Mouse (Mus musculus) embryonic facial prominence, embryonic 13.5 days (tissue): ENCODE results near the gene Cep95. TPM values are rescaled to one million over a fixed set of nuclear protein-coding genes. Genes with fewer than 3 reads are reported as not detected.
"Not testable (repeated sequence)": the region's sequence is repeated elsewhere in the genome, so short reads cannot be mapped to it uniquely, and the experiment has no call there.

Source experiments
- ATAC-seq: fragments of 200-750 bp; cut with Nextera tagmentation; 2 replicates; pipeline ENCODE4 v1.8.0; 2017; ENCODE audit warnings: low read depth; ENCODE audit not compliant: insufficient number of reproducible peaks, insufficient read depth, low FRiP score, low TSS enrichment
- H3K27ac ChIP-seq: fragments of 300-500 bp; sonication (generic); 2 replicates; pipeline ENCODE4 v1.5.1; 2015; ENCODE audit warnings: moderate library complexity, mild to moderate bottlenecking, inconsistent platforms
- H3K27me3 ChIP-seq: fragments of 300-500 bp; sonication (generic); 2 replicates; pipeline ENCODE4 v1.6.1; 2015; ENCODE audit warnings: mild to moderate bottlenecking, inconsistent platforms
- H3K36me3 ChIP-seq: fragments of 300-500 bp; sonication (generic); 2 replicates; pipeline ENCODE4 v1.6.1; 2015; ENCODE audit warnings: mild to moderate bottlenecking, inconsistent platforms
- H3K4me1 ChIP-seq: fragments of 300-500 bp; sonication (generic); 2 replicates; pipeline ENCODE4 v1.6.1; 2015; ENCODE audit warnings: inconsistent platforms
- H3K4me2 ChIP-seq: fragments of 300-500 bp; sonication (generic); 2 replicates; pipeline ENCODE4 v1.6.1; 2015; ENCODE audit warnings: moderate library complexity, mild to moderate bottlenecking, inconsistent platforms
- H3K4me3 ChIP-seq: fragments of 300-500 bp; sonication (generic); 2 replicates; pipeline ENCODE4 v1.5.1; 2015; ENCODE audit warnings: mild to moderate bottlenecking, inconsistent platforms
- H3K9ac ChIP-seq: fragments of 300-500 bp; sonication (generic); 2 replicates; pipeline ENCODE4 v1.6.1; 2015; ENCODE audit warnings: mild to moderate bottlenecking, inconsistent platforms
- H3K9me3 ChIP-seq: fragments of 300-500 bp; sonication (generic); 2 replicates; pipeline ENCODE4 v1.6.1; 2016; ENCODE audit warnings: inconsistent platforms
- WGBS: fragments of 180-500 bp; shearing (Covaris S2); methylation state at CpG from one replicate; pipeline ENCODE4 v1.1.7; 2015; ENCODE audit warnings: mixed read lengths; 5-methylcytosine and 5-hydroxymethylcytosine counted together
- polyA plus RNA-seq: library from polyadenylated mRNA; unstranded; fragments of >200 nt; fragmentation: Nextera tagmentation; extraction: Ambion mirVana; gene quantifications from 2 replicates; pipeline ENCODE4 v1.2.1, GENCODE M21; 2015

The Cep95 gene
- polyA plus RNA-seq, 1 experiment from 2014 or later: 28.2 TPM

DNA sequence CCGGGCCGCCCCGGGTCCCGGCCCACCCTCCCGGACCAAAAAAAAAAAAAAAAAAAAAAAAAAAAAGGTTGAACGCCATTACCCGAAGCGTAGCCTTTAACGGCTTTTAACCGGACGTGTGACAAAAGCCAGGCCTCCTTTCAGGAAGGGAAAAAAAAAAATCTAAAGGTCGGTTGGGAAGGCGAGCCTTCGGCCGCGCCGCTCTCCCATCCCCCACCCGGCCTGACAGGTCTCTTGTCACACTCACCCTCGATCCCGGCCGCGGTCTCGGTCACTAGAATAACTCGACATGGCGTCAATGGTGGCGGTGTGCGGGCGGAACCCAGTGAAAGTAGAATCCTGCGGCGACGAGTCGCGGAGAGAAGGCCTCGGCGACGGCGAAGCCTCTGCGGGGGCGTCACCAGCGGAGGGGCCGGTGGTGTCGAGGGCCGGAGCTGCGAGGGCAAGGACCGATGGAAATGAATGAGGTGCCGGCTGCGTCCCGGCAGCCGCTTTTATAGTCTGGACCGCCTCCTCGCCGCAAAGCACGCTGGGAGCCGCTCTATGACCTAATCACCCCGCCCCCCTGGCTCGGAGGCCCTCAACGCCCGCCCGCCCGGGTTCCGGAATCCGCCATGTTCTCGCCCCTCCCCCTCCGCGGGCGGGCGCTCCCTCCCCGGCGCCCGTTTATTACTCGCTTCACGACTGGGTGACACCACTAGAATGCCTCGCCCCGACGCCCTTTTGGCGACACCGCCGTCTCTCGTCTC, 852 bp upstream of the Cep95 start:
- Histone ChIP-seq H3K4me3 (peak overlapping the region; percentile 87), H3K9ac (peak overlapping the region; percentile 99), H3K9me3 (no peaks in the 10 kb centered on the region), H3K27ac (peak overlapping the region; percentile 99), H3K4me1 (peaks cover 18% of the 10 kb centered on the region), H3K4me2 (peak overlapping the region; percentile 79), H3K27me3 (no peaks in the 10 kb centered on the region), H3K36me3 (peaks cover 47% of the 10 kb centered on the region)
- under 1% methylated on average over 71 of the region's 79 CpGs for WGBS
- ATAC-seq: peak; percentile 76

GRCm38 (mm10) chr11:106789649-106790048, 597 bp downstream of the Cep95 start:
- peak overlapping the region; percentile 99 for H3K27ac ChIP-seq
- WGBS: under 1% methylated on average over 6 of the region's 6 CpGs
- H3K4me1 ChIP-seq: peaks cover 23% of the 10 kb centered on the region
- H3K9ac ChIP-seq: peak overlapping the region; percentile 99
- H3K4me3 ChIP-seq: peak overlapping the region; percentile 87
- no peaks in the 10 kb centered on the region for H3K27me3 ChIP-seq
- peak overlapping the region; percentile 79 for H3K4me2 ChIP-seq
- ATAC-seq: no peak; the same call in 1 of the 2 replicates
- no peaks in the 10 kb centered on the region for H3K9me3 ChIP-seq
- peaks cover 42% of the 10 kb centered on the region for H3K36me3 ChIP-seq

DNA sequence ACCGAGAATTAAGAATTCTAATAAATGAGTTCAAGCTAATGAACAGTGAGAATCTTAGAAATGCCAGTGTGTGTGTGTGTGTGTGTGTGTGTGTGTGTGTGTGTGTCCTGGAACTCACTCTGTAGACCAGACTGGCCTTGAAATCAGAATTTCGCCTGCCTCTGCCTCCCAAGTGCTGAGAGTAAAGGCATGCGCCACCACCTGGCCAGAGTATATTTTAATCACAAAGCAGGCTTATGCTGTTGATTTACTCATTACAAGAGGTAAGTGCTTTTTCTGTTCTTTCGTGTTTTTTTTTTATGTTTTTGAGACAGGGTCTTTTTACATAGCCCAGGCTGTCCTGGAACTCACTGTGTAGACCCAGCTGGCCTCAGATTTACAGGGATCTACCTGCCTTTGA, 4.8 kb downstream of the Cep95 start:
- no peak overlapping the region for H3K27ac ChIP-seq
- no peak overlapping the region for H3K9ac ChIP-seq
- peaks cover 47% of the 10 kb centered on the region for H3K36me3 ChIP-seq
- no peaks in the 10 kb centered on the region for H3K27me3 ChIP-seq
- peaks cover 24% of the 10 kb centered on the region for H3K4me1 ChIP-seq
- no peak overlapping the region for H3K4me2 ChIP-seq
- no peak for ATAC-seq
- 78% methylated on average over 4 of the region's 4 CpGs for WGBS
- H3K4me3 ChIP-seq: no peak overlapping the region
- H3K9me3 ChIP-seq: no peaks in the 10 kb centered on the region

DNA sequence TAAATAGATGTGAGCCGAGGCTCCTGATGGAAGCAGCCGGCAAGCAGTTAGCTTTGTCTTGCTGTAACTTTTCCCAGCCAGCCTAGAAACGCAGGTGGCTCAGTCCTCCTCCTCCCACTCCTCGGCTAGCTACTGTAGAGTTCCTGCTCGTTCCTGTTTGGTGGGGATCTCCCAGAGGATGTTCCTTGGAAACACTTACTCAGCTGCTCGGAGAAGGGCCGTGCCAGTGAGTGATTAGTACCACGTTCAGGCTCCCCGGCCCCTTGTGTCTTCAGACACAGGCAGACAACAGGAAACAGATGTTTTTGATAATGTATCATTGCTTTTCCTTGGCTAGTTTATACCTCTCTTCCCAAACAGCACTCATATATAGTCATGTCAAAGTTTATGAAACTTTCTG, 6.6 kb downstream of the Cep95 start:
- peak overlapping the region; percentile 64 for H3K27ac ChIP-seq
- no peak for ATAC-seq

GRCm38 (mm10) chr11:106802069-106802627, 13.1 kb downstream of the Cep95 start:
- Histone ChIP-seq H3K27ac (no peak overlapping the region), H3K9ac (no peak overlapping the region), H3K36me3 (peaks cover 80% of the 10 kb centered on the region), H3K27me3 (no peaks in the 10 kb centered on the region), H3K4me2 (no peak overlapping the region), H3K4me1 (no peaks in the 10 kb centered on the region), H3K4me3 (no peak overlapping the region), H3K9me3 (no peaks in the 10 kb centered on the region)
- 91% methylated on average over 10 of the region's 10 CpGs for WGBS
- ATAC-seq: no peak

More for the DNA sequence above, 6.6 kb downstream of the Cep95 start:
- Histone ChIP-seq H3K4me1 (peaks cover 22% of the 10 kb centered on the region), H3K4me3 (no peak overlapping the region), H3K27me3 (no peaks in the 10 kb centered on the region), H3K9me3 (no peaks in the 10 kb centered on the region), H3K4me2 (peak overlapping the region; percentile 14; the same call in 1 of the 2 replicates), H3K9ac (no peak overlapping the region), H3K36me3 (peaks cover 65% of the 10 kb centered on the region)
- WGBS: 23% methylated on average over 9 of the region's 9 CpGs

- WGBS: 79% methylated on average over 1 of the region's 1 CpGs
- H3K4me3 ChIP-seq, H3K9ac ChIP-seq, H3K9me3 ChIP-seq, H3K4me2 ChIP-seq, H3K27me3 ChIP-seq, H3K4me1 ChIP-seq, H3K27ac ChIP-seq, ATAC-seq: not testable (repeated sequence)
- peaks cover 72% of the 10 kb centered on the region for H3K36me3 ChIP-seq
Observed at GRCm38 (mm10) chr11:106807442-106807841, 18.4 kb downstream of the Cep95 start.

GRCm38 (mm10) chr11:106812410-106813136, 23.5 kb downstream of the Cep95 start:
- no peak overlapping the region for H3K4me3 ChIP-seq
- H3K9ac ChIP-seq: no peak overlapping the region
- H3K36me3 ChIP-seq: peaks cover 90% of the 10 kb centered on the region
- peaks cover 7% of the 10 kb centered on the region; the same call in 1 of the 2 replicates for H3K4me1 ChIP-seq
- H3K27me3 ChIP-seq: no peaks in the 10 kb centered on the region
- ATAC-seq: no peak
- H3K9me3 ChIP-seq: no peaks in the 10 kb centered on the region
- no peak overlapping the region for H3K27ac ChIP-seq
- WGBS: 87% methylated on average over 7 of the region's 7 CpGs
- no peak overlapping the region for H3K4me2 ChIP-seq

GRCm38 (mm10) chr11:106814601-106815320, 25.7 kb downstream of the Cep95 start:
- H3K4me3 ChIP-seq: no peak overlapping the region
- H3K4me1 ChIP-seq: peaks cover 13% of the 10 kb centered on the region

GRCm38 (mm10) chr11:106815331-106815730, 26.3 kb downstream of the Cep95 start:
- Histone ChIP-seq H3K4me1 (peaks cover 15% of the 10 kb centered on the region), H3K9ac (no peak overlapping the region), H3K27ac (peak overlapping the region; percentile 48; the same call in 1 of the 2 replicates), H3K27me3 (no peaks in the 10 kb centered on the region), H3K4me3 (no peak overlapping the region), H3K4me2 (no peak overlapping the region), H3K36me3 (peaks cover 93% of the 10 kb centered on the region), H3K9me3 (no peaks in the 10 kb centered on the region)
- 90% methylated on average over 2 of the region's 2 CpGs for WGBS
- ATAC-seq: no peak

More at GRCm38 (mm10) chr11:106814601-106815320, 25.7 kb downstream of the Cep95 start:
- no peaks in the 10 kb centered on the region for H3K27me3 ChIP-seq
- H3K27ac ChIP-seq: peak overlapping the region; percentile 48; the same call in 1 of the 2 replicates
- WGBS: 47% methylated on average over 14 of the region's 14 CpGs
- no peak overlapping the region for H3K9ac ChIP-seq
- no peak overlapping the region for H3K4me2 ChIP-seq
- ATAC-seq: no peak
- H3K9me3 ChIP-seq: no peaks in the 10 kb centered on the region
- peaks cover 96% of the 10 kb centered on the region for H3K36me3 ChIP-seq

- no peak overlapping the region for H3K4me2 ChIP-seq
- peaks cover 93% of the 10 kb centered on the region for H3K36me3 ChIP-seq
- no peak for ATAC-seq
- H3K4me1 ChIP-seq: peaks cover 17% of the 10 kb centered on the region
- 50% methylated on average over 2 of the region's 2 CpGs for WGBS
- H3K27ac ChIP-seq: no peak overlapping the region
- no peak overlapping the region for H3K9ac ChIP-seq
- H3K9me3 ChIP-seq: no peaks in the 10 kb centered on the region
- no peak overlapping the region for H3K4me3 ChIP-seq
- no peaks in the 10 kb centered on the region for H3K27me3 ChIP-seq
Observed at GRCm38 (mm10) chr11:106815761-106816160, 26.7 kb downstream of the Cep95 start.

DNA sequence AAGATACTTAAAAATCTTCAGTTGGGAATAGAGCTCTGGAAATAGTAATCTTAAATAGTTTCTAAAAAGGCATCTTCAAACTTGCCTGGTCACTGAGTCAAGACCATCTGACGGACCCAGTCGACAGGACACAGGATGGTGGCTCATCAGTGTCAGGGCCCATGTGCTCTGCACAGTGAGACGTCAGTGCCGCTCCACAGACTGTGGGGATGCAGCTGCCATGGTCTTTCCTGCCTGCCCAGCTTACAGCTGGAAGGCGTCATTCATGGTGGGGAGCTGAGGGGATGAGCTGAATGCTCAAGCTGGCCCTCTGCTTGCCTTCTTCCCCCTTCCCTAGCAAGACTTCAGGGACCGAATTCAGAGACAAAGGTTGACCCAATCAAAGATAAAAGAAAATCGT, 27.3 kb downstream of the Cep95 start:
- Histone ChIP-seq H3K27me3 (no peaks in the 10 kb centered on the region), H3K27ac (no peak overlapping the region; the same call in 1 of the 2 replicates), H3K9me3 (no peaks in the 10 kb centered on the region), H3K4me3 (no peak overlapping the region), H3K4me1 (peaks cover 22% of the 10 kb centered on the region), H3K36me3 (peaks cover 92% of the 10 kb centered on the region), H3K4me2 (no peak overlapping the region), H3K9ac (no peak overlapping the region)
- 64% methylated on average over 7 of the region's 7 CpGs for WGBS
- no peak for ATAC-seq
